Mouse (Mus musculus) kidney, postnatal 0 days (tissue): ENCODE measurements at regions not wholly inside any gene's neighbourhood (a gene's known extent, or its start where the extent isn't known, plus 50 kb on each side); places are given as distances from the start of the nearest gene placed in this dataset.

ENCODE experiments used
- ATAC-seq: fragments of 200-750 bp; cut with Nextera tagmentation; replicated peaks from 2 replicates; pipeline ENCODE4 v1.8.0; 2017; ENCODE audit warnings: low read depth, moderate number of reproducible peaks, moderate TSS enrichment, moderate library complexity; ENCODE audit not compliant: low FRiP score
- DNase-seq: peaks from one replicate; pipeline ENCODE4 v3.0.0-alpha.2; 2016; ENCODE audit warnings: low spot score
- H3K27ac ChIP-seq: fragments of 300-500 bp; sonication (generic); 2 replicates; pipeline ENCODE4 v1.5.1; 2014; ENCODE audit warnings: mild to moderate bottlenecking
- H3K27me3 ChIP-seq: fragments of 300-500 bp; sonication (generic); 2 replicates; pipeline ENCODE4 v1.6.1; 2014; ENCODE audit warnings: low read length, mixed read lengths; ENCODE audit not compliant: insufficient read depth
- H3K36me3 ChIP-seq: fragments of 300-500 bp; sonication (generic); 2 replicates; pipeline ENCODE4 v1.6.1; 2014; ENCODE audit warnings: low read length, mixed read lengths; ENCODE audit not compliant: insufficient read depth
- H3K4me1 ChIP-seq: fragments of 300-500 bp; sonication (generic); replicated peaks from 2 replicates; pipeline ENCODE4 v1.6.1; 2014; ENCODE audit warnings: antibody characterized with exemption, low read length, mixed read lengths; ENCODE audit not compliant: insufficient read depth
- H3K4me2 ChIP-seq: fragments of 300-500 bp; sonication (generic); 2 replicates; pipeline ENCODE4 v1.6.1; 2014; ENCODE audit warnings: mild to moderate bottlenecking, low read length, moderate library complexity, mixed read lengths
- H3K4me3 ChIP-seq: fragments of 300-500 bp; sonication (generic); replicated peaks from 2 replicates; pipeline ENCODE4 v1.5.1; 2014; ENCODE audit warnings: low read depth, low read length
- H3K9ac ChIP-seq: fragments of 300-500 bp; sonication (generic); 2 replicates; pipeline ENCODE4 v1.6.1; 2014; ENCODE audit warnings: low read depth, low read length
- H3K9me3 ChIP-seq: fragments of 300-500 bp; sonication (generic); replicated peaks from 2 replicates; pipeline ENCODE4 v1.6.1; 2016; ENCODE audit warnings: low read length, inconsistent platforms, mixed read lengths
- CTCF ChIP-seq: IDR thresholded peaks from 2 replicates; pipeline ENCODE4 v1.5.1; 2016; ENCODE audit warnings: antibody characterized with exemption, low read depth, mild to moderate bottlenecking, moderate library complexity
- WGBS: fragments of 180-500 bp; shearing (Covaris S2); extraction: QIAGEN DNeasy Blood & Tissue Kit; methylation state at CpG from one replicate; pipeline ENCODE4 v1.1.7; 2014; 5-methylcytosine and 5-hydroxymethylcytosine counted together

GRCm38 (mm10) chr3:72235322-72235721 lies 732.3 kb downstream of the Sis start:
- Histone ChIP-seq H3K4me3 (no peak overlapping the region), H3K36me3 (no peaks in the 10 kb centered on the region), H3K27ac (no peak overlapping the region), H3K9ac (no peak overlapping the region), H3K27me3 (no peaks in the 10 kb centered on the region), H3K4me2 (no peak overlapping the region), H3K4me1 (no peaks in the 10 kb centered on the region), H3K9me3 (no peaks in the 10 kb centered on the region)
- no peak for ATAC-seq
- WGBS, result 88% methylated on average over 1 of the region's 1 CpGs
- no peak for TF ChIP-seq CTCF
- DNase-seq, result no peak

DNA sequence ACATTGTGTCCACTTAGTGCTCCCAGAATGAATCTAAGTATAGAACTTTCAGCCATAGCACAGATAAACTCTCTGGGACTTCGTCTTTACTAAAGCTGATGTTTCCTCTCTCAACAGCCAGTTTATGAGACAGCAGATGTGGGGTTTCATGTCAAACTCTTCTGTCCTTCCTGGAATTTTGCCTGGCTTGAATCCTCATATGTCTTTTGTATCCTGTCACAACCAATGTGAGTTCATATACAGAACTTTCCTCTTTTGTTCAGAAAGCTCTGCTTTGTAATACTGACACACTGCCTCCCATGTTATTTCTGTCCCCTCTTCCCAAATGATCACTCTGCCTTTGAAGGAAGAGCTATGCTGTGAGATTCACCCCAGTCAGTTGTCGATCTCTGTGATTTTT lies 739.8 kb downstream of the Sis start:
- H3K9me3 ChIP-seq, result no peaks in the 10 kb centered on the region
- 60% methylated on average over 2 of the region's 2 CpGs for WGBS
- H3K9ac ChIP-seq, result no peak overlapping the region
- TF ChIP-seq CTCF, result no peak
- no peaks in the 10 kb centered on the region for H3K27me3 ChIP-seq
- no peaks in the 10 kb centered on the region for H3K36me3 ChIP-seq
- DNase-seq, result peak; percentile 7
- no peak overlapping the region for H3K4me2 ChIP-seq
- H3K4me1 ChIP-seq, result no peaks in the 10 kb centered on the region
- no peak overlapping the region for H3K4me3 ChIP-seq
- no peak for ATAC-seq
- H3K27ac ChIP-seq, result no peak overlapping the region
